26 mouse cellular contexts compared by ENCODE assay signal in genomic region chr10:94253260-94253807, GRCm38 (mm10). TPM values are rescaled to one million over a fixed set of nuclear protein-coding genes. Genes with fewer than 3 reads are reported as not detected.
"Had no signal": no experiment of that assay in that cellular context is flagged by ENCODE, and none has a peak within 500 bp of the region (broad histone marks: within the 10 kb centered on the region; RNA-seq: fewer than 3 reads in every experiment).

No protein-coding gene starts in this region.

- ATAC-seq: intestine, postnatal 0 days; liver, postnatal 0 days had no signal

- H3K4me1 ChIP-seq: stomach, embryonic 15.5 days had no signal

- H3K27me3 ChIP-seq: limb, embryonic 12.5 days; limb, embryonic 15.5 days; lung, embryonic 15.5 days; stomach, embryonic 15.5 days had no signal

- H3K4me3 ChIP-seq: limb, embryonic 12.5 days; limb, embryonic 15.5 days; lung, embryonic 15.5 days; stomach, embryonic 15.5 days had no signal

- H3K9me3 ChIP-seq: limb, embryonic 12.5 days; limb, embryonic 15.5 days; lung, embryonic 15.5 days; stomach, embryonic 15.5 days had no signal

- DNase-seq: kidney, adult 9 months; left cerebral cortex, postnatal 4 days; liver, postnatal 0 days; lung, postnatal 10 days; lung, postnatal 4 days; midbrain, embryonic 14.5 days; right cerebral cortex, postnatal 25 days; spleen, adult 18-20 months; thymus, postnatal 25 days had no signal

- H3K36me3 ChIP-seq: limb, embryonic 12.5 days; limb, embryonic 15.5 days; lung, embryonic 15.5 days; stomach, embryonic 15.5 days had no signal

- H3K4me2 ChIP-seq: limb, embryonic 12.5 days; limb, embryonic 15.5 days; liver, embryonic 11.5 days; lung, embryonic 15.5 days; midbrain, embryonic 11.5 days; stomach, embryonic 15.5 days had no signal

- H3K9ac ChIP-seq: limb, embryonic 12.5 days; limb, embryonic 15.5 days; liver, embryonic 14.5 days; liver, postnatal 0 days; lung, embryonic 15.5 days; stomach, embryonic 15.5 days had no signal

- H3K27ac ChIP-seq: limb, embryonic 12.5 days; limb, embryonic 15.5 days; liver, embryonic 14.5 days; lung, embryonic 15.5 days; stomach, embryonic 15.5 days had no signal

RNA-seq across cellular contexts. Expression of gene Gm4792, which starts 45.2 kb away (rescaled TPM):
- total RNA-seq: layer of hippocampus, adult 18-20 months; layer of hippocampus, postnatal 14 days; left cerebral cortex, adult 8-10 months; left cerebral cortex, postnatal 14 days; left cerebral cortex, postnatal 4 days; megakaryocyte progenitor cell, adult 5-6 weeks; megakaryocyte-erythroid progenitor cell, adult 5-6 weeks; midbrain, postnatal 0 days had no signal
- polyA plus RNA-seq: intestine, embryonic 14.5 days; intestine, postnatal 0 days; limb, embryonic 12.5 days; limb, embryonic 15.5 days; liver, embryonic 11.5 days; liver, embryonic 14.5 days; liver, postnatal 0 days; lung, embryonic 15.5 days; midbrain, embryonic 11.5 days; stomach, embryonic 15.5 days; thymus, postnatal 0 days had no signal
